Mouse (Mus musculus): ENCODE data around the gene Clrn2.

Gene Clrn2

DNA sequence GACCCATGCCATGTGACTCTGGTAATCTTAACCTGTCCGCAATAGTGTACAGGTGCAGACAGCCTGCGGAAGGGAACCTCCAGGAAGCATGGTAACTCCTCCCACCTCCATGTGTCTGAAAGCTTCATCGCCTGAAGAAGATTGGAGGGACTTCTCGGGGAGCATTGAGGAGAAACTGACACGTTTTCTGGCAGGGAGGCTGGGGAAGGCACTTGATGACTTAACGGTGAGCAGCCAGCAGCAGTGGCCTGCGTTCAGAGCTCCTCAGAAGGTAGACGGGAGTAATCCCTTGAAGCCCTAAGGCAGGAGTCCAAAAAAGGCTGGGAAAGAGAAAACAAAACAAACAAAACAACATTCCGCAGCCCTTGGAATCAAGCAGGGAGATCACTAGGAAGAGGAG lies 905 bp downstream of the Clrn2 start:
- no peak for DNase-seq

DNA sequence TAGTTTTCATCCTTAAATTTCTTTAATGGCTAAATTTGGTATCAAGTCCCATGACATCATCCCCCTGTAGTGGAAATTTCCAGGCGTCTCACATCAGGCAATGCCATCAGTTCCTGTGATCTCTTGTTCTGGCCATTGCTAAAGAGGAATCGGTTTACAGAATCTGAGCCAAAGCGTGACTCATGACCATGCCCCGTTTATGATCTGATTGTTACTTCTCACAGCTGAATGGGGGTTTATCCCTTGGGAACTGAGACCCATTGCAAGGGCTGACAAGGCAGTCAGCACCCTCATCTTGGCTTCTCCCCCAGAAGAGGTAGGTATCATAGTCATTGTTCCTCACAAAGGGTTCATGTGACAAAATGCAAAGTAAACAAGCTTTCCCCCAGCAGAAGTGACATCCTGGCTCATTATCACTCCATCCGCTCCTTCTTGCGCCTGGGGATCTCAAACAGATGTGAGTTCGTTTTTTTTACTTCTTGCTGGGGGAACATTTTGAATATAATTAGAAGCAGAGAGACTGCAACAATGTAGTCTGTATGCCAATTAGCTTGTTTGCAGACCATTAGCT lies 19.4 kb downstream of the Clrn2 start:
- DNase-seq, result peak; percentile 51 to 53

DNA sequence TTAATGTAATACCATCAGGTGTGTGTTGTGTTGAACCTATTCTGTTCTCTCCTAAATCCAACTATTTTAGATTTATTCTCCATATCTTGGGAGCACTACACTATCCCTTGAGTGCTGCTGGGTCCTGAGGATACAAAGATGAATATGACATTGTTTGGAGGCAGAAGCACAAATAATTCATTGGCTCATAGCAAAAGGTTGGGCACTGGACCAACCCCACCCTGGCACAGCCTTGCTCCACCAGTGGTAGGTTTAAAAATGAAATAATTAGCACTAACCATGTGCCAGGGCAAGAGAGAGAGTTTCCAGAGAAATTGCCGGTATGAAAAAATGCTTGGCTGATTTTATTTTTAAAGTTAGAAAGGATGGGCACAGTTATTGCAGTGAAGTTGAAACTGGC lies 20.0 kb downstream of the Clrn2 start:
- DNase-seq, result no peak

DNA sequence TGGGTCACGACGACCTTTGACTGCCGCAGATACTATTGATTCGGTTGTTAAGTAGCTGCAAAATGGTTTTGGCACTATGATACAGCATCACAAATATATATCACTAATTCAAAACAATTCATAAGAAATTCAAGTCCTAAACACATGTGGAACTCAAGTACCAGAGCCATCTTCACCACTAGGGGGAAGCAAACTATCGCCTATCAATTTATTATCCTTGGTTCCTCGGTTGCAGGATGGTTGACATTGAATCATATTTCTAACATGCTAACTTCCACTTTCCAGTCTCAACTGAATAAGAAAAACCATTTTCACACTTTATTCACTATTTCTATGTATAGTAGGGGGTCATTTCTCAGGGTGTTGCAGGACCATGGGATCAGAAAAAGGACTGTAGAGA lies 20.7 kb downstream of the Clrn2 start:
- peak in 1 of 2 experiments; percentile 60 for DNase-seq

DNA sequence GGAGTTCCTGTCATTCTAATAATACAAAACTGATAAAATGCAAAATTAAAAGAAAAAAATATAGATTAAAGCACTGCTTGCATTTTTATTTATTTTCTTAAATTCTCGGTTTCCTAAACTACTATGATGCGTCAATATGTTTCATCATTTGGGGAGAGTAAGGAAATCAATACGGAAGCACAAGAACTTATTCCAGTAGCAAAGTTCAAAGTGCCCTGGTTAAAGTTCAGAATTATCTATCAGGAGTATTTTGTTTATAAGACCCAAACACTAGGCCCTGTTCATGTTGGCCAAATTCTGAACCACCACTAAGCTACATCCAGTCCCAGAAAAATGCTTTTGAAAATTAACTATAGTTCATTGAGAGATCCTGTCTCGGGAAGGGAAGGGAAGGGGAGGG lies 21.2 kb downstream of the Clrn2 start:
- no peak for DNase-seq

DNA sequence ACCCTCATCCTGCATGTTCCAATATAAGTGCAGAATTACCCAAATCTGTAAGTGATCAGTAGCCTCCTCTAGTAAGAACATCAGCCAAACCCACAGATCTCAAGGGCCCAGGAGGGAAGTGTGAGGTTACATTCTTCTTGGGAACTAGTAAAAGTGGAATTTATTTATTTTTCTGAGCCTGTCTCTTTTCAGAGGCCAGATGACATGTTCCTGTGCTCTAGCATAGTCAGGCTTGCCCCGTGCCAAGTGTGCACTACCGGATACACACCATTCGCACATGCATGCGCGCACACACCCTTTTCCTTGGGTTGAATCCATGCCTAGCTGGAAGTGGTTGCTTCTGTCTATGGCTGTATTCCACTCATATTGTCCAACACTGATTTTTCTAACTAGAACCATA lies 22.2 kb downstream of the Clrn2 start:
- DNase-seq, result peak in 1 of 2 experiments; percentile 41

DNA sequence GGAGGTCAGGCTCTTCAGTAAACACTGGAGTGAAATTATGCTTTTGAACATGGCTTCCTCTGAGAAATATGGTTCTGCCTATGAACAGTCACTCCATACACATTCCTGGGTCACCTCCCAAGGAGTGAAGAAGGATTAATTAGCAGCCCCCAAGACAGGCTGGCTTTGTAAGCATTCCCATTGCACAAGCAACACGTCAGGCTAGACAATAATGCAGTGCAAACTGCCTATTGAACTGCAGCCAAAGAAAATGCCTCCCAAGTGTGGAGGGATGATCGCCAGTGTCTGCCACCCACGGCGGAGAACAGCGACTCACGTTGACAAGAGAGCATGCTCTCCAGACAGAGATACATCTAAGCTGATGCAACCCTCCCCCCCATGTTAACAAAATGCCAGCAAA lies 22.7 kb downstream of the Clrn2 start:
- peak; percentile 43 to 72 for DNase-seq

DNA sequence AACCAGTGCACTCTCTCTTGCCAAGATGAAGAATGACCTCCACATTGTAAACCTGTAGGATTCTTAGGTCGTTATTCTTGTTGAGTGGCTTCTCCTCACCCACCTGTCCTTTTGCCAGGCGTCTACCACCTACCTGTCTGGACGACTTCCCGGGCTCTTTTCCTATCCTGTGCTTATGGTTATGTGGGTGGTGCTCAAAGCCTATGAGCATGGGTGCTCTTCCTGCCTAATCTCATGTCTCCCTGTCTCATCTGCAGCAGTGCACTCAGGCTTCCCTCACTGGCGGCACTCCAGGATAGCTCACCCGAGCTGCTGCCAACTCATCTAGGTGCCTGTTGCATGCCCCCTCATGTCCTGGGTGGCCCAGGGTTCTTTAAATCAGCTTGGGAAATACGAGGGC lies 24.1 kb downstream of the Clrn2 start:
- DNase-seq, result no peak

DNA sequence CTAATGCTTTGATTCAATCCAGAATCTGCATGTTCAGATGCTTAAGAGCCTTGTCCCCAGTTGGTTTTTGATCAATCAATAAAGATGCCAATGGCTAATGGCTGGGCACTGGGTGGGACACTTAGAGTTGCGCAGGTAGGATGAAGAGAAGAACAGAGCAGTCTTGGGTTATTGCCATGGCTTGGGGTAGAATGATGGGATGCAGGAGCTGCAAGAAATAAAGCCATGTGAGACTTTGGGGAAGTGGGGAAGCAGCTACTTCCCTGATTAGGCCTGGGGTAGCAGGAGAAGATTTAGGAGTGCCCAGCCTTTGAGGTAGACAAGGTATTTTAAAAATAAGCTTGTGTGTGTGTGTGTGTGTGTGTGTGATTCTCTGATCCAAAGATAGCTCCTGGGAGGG lies 26.5 kb downstream of the Clrn2 start:
- DNase-seq, result no peak

DNA sequence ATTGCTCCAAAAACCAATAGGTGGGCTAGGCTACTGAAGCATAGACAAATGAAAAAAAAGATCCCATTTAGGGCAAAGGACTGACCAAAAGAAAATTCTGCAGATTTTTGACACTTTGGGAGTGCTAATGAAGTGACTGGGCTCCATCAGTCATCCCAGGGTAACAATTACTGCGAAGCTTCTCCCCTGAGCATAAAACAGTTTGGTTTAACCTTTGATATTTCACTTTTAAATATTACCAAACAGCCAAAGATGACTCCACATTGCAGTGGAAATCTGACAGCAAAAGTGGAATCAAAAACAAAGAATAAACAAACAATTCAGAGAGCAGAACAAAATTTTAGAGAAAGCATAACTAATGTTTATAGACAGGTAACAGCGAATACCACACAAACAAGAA lies 27.6 kb downstream of the Clrn2 start:
- DNase-seq, result no peak

DNA sequence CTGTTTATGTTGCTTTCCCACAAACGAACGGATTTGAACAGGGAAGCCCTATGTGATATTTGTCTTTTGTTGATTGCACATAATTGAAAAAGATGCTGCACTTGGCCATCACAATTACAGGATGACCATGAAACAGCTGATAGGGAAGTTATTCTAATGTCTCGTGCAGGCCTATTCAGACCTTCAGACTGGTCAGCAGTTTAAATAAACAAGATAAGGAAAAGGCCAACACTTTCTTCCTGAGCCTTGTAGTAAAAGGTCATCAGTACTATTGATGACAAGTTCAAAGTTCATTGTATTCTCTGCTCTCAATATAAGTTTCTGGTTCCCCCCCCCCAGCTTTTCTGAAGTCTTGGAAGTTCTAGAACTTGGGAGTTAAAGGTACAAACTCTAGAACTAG lies 29.1 kb downstream of the Clrn2 start:
- no peak for DNase-seq

DNA sequence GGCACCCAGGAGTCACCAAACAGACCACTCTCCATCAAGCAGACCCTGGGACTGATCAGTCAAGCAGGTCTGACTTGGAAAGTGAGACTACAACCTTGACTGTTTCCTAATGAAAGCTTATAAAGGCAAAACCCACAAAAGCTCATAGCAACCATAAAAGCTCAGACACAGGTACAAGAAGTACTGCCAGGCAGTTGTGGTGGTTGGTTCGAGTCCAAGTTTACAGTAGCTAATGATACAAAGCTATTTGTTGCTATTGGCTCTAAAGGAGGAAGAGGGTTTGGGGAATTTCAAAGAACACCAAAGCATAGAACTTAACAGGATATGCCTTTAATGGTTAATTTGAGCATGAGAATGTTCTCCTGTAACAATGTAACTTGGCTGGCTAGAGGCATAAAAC lies 30.1 kb downstream of the Clrn2 start:
- no peak for DNase-seq

DNA sequence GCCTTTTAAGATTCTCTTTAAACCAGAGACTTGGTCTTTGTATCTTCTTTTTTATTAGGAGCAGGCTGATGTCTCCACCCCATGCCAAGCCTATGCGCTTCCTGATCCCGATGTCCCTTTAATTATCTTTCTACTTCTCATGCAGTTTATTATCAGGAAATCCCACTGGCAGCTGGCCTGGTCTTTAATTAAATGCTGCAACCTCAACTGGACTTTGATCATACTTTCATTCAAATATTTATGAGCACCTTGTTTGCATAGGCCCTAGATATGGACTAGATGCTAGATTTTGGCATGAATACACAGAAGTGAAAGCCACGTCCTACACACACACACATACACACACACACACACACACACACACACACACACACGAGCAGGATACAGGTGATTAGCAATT lies 38.2 kb downstream of the Clrn2 start:
- no peak for DNase-seq

DNA sequence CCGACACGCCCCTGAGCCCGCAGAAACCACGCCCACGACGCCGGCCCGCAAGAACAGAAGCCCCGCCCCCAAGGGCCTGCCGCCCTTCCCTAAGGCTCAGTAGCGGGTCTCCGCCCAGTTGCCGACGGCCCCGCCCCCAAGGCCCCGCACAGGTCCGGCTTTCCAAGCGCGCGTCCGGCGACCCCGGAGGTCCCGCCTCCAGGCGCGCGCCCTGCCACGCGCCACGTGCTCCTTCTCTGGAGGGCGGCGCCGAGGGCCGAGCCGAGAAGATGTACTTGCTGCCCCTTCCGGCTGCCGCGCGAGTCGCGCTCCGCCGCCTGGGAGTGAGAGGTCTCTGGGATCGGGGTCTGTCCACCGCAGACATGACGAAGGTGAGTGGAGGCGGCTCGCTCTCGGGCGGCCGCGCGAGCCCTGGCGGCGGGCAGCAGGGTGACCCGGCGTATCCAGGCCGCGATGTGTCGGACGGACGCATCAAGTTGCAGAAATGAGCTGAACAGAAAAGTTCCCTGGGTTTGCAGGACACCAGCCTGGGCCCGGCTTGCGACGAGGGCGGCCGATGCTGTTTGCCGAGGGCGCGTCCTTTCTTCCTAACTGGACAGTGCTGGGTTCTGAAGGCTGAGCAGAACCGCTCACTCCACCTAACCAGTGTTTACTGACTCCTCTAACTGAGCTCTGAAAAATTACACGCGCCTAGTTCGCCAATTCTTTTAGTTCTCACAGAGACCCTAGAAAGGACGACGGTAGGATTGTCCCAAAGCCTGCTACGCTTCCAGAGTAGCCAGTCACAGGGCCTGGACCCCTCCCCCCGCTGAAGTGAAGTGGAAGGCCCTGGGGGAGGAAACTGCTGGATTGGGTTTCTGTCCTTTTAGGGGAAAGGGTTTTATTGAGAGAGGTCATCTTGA lies 39.9 kb downstream of the Clrn2 start, which contains the start of gene Lap3:
Lap3 (plus strand) TSS at position 184 of the 902 bp plus-strand sequence.
- DNase-seq, result peak; percentile 100

DNA sequence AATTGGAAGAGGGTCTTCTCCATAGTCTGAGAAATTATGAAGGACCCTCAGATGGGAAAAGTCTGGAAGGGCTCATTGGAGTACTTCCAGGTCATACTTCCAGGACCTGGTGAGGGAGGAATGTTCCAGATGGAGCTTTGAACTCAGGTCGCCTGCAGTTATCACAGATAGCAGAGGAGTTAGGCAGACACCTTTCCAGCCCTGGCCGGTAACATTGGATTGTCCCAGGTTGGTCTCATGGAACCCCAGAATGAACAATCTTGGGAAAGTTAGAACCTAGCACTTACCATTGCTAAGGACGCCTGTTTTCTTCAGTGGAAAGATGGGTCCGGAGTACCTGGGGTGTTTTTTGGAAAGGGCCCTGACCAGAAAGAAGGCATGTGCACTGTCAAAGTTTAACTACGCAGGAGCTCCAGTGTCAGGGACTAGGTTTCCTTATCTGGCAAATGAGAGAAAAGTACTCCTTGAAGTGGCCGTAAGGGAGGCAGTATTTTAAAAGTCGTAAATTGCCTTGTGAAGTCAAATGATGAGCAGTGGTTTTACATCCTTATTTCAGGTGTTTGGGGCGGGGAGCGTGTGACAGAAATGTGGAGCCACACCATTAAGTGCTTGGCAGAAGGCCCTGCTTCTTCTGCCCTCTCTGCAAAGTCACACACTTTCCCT lies 40.7 kb downstream of the Clrn2 start:
- DNase-seq, result no peak

DNA sequence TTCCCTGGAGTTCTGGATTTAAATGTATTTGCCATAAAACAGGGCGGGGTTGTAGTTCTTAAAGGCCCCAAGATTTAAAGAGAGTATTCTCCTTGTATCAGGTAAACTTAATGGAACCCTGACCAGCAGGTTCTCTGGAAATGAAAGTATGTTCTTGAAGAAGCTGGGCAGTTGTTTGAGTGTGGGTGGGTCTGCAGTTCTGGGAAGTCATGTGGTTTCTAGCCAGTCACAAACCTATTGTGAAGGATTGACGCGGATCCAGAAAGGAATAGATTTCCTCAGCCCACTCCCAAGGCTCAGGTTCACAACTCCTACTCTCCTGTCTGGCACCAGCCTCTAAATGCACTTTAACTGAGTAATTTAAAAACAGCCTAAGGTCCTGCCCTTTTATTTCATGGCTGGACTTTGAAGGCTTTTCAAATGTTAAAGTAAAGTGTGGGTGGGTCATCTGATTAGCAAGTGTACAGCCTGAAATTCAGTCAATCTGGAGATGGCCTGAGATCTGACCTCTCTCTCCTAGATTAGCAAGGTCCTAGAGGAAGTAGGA lies 42.0 kb downstream of the Clrn2 start:
- DNase-seq, result no peak

DNA sequence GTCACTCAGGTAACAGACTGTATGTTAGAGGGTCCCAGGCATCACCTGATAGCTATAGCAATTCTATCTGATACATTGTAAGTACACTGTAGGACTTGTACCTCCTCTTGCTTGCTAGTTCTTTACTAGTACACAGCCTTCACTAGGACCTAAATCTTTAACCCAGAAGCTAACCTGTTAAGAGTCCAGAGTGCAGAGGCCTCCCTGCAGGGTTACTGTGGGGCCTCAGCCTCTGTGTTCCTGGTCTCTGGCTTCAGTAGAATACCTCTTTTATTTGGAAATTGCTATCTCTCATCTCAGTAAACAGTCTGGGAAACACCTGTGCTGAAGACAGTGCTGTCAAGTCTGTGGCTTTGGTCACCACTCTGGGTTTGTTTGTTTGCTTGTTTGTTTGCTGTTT lies 42.5 kb downstream of the Clrn2 start:
- DNase-seq, result no peak

DNA sequence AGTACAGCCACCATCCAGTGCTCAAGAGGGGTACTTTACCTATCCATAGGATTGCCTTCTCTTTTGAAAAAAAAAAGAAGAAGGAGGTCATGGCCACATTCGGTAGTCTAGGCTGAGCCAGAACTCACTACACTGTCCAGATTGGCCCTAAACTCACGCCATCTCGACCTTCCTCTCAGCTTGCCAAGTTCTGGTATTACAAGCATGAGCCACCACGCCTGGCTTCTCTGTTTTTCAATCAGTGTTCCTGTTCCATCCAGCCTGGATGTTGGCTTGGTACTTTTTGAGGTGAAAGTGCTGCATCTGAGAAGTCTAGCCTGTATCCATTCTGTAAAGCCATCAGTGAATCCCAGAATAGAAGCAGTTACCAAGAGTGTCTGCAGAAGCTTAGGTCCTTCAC lies 42.9 kb downstream of the Clrn2 start:
- DNase-seq, result no peak

DNA sequence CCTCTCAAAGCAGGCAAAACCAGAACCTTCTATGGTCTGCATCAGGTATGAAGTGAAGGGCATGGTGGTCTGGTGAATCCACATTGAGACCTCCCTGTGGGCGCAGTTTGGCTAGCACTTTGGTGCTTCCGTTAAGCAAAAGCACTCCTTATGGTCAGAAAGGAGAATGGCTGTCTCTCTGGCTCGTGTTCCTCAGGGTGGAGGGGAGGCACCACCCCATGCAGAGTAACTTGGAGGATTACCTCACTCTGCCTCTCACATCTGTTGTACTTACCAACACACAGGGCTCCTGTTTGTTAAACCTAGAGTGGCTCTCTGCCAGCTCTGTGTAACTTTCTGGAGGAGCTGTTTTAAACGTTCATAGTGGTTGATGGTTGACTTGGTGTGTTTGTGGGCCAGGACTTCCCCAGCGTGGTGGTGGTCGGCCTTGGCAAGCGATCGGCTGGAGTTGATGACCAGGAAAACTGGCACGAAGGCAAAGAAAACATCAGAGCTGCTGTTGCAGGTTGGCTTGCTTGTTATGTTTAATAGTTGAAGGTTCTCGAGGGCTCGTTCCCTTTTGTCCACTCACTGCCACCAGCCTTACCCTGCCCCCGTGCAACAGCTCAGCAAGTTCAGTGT lies 43.5 kb downstream of the Clrn2 start:
- no peak for DNase-seq

DNA sequence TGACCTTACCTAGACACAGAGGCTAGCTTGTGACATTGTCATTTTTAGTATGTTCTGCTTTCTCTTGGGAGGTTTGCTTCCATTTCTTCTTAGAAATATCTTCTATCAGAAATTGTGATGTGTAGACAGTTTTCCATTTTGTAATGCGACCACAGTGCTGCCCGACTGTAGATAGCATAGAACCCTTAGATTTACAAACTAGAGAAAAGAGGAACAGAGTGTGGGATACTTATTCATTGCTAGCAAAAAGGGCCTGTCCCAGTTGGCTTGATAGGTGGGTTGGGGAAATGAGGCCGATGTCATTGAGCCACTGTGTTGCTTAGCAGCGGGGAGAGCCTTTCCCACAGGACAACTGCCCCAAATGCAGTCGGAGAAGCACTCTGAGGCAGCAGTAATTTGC lies 44.0 kb downstream of the Clrn2 start:
- no peak for DNase-seq

DNA sequence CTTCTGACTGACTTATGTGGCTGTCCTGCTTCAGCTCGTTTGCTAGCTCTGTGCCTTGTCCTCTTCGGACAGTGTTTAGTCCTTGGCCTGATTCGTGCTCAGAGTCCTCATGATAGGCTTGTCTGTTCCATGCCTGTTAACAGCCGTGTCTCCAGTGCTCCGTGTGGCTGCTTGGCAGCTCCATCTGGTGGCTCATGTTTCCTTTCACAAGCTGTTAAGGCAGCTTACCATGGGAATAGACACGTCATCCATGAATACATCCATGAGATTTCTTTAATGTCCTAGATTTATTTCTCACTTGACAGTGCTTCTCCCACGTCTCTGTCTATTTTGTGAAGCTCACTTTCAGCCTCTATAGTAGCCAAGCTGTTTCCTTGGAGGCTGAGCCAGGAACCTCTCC lies 56.5 kb downstream of the Clrn2 start:
- DNase-seq, result no peak

DNA sequence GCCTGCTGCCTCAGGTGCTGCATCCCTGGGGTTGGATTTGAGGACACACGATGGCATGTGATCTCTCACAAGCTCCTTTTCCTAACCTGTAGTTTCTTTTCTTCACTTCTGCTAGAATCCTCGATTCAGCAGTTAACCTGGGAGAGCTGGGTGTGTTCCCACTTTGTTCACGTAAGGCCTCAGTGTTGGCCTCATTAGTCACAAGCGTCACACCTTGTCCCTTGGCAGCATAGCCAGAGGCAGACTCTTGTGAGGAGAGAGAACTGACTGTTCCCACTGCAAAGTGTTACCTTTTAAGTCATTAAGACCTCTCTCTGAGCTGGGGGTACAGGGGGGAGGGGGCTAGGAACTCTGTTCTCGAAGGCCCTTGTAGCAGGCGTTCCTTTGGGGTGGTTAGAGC lies 59.4 kb downstream of the Clrn2 start:
- no peak for DNase-seq

DNA sequence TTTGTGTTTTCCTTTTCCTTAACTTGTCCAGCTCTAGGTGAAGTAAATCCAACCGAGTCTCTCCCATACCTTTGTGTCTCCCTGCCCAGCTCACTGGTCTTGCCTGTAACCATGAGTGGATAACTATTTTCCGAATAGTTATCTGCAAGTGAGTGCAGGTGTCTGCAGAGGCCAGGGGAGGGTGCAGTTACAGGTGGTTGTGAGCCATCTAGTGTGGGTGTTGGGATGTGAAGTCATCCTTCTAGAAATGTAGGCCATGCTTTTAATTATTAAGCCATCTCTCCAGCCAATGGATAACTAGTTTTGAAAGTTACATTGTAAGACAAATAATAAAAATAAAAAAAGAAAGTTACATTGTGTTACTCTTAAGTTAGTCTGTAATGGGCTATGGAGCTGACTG lies 60.0 kb downstream of the Clrn2 start:
- DNase-seq, result no peak
